Comparison of ENCODE assay signal across 18 mouse cellular contexts in genomic region chr10:21313732-21314131, GRCm38 (mm10). TPM values are rescaled to one million over a fixed set of nuclear protein-coding genes. Genes with fewer than 3 reads are reported as not detected.
DNase-seq lines count a peak whose midpoint lies in the region; ATAC-seq and TF ChIP-seq lines count a peak whose summit lies in the region.
"Had no signal": no experiment of that assay in that cellular context is flagged by ENCODE, and none has a peak within 500 bp of the region (broad histone marks: within the 10 kb centered on the region; RNA-seq: fewer than 3 reads in every experiment).

No protein-coding gene starts in this region.

- TF ChIP-seq CTCF in kidney, postnatal 0 days (IDR thresholded peaks at IDR 0.05; ENCODE audit: low read depth): no peak

- peak; percentile 62; the same call in 1 of the 2 replicates for ATAC-seq in forebrain, embryonic 16.5 days
- no peak for ATAC-seq in kidney, postnatal 0 days (replicated peaks; ENCODE audit: low FRiP score, low read depth)
- no peak for ATAC-seq in kidney, embryonic 15.5 days (replicated peaks; ENCODE audit: low FRiP score)
- peak; percentile 88 for ATAC-seq in CD4-positive, CD25-positive, alpha-beta regulatory T cell, adult 4 months
- ATAC-seq: liver, postnatal 0 days had no signal

- no peak overlapping the region for H3K27ac ChIP-seq in forebrain, embryonic 16.5 days (ENCODE audit: low read length)
- no peak overlapping the region for H3K27ac ChIP-seq in forebrain, embryonic 10.5 days
- H3K27ac ChIP-seq in kidney, postnatal 0 days: no peak overlapping the region
- no peak overlapping the region for H3K27ac ChIP-seq in kidney, embryonic 15.5 days
- H3K27ac ChIP-seq: heart, embryonic 10.5 days; limb, embryonic 15.5 days; neural tube, embryonic 12.5 days had no signal

- intact Hi-C loops in heart, postnatal 10 days (cut with DNase I): no loop called here

- no peak overlapping the region for H3K4me2 ChIP-seq in forebrain, embryonic 16.5 days (ENCODE audit: low read length)
- no peak overlapping the region for H3K4me2 ChIP-seq in kidney, postnatal 0 days (ENCODE audit: low read length)
- no peak overlapping the region for H3K4me2 ChIP-seq in kidney, embryonic 15.5 days
- H3K4me2 ChIP-seq: limb, embryonic 15.5 days; neural tube, embryonic 12.5 days had no signal

- no peak for DNase-seq in forebrain, embryonic 10.5 days (ENCODE audit: extremely low spot score, low spot score)
- DNase-seq in kidney, postnatal 0 days (ENCODE audit: low spot score): peak; percentile 25
- DNase-seq in kidney, postnatal 10 days: peak; percentile 23
- no peak for DNase-seq in urinary bladder, postnatal 36 days (ENCODE audit: low spot score in 2 of 2)
- no peak for DNase-seq in heart, postnatal 10 days
- DNase-seq: adrenal gland, postnatal 14 days; cerebellum, adult 9-10 months; embryo, embryonic 11 days; liver, postnatal 0 days; lung, postnatal 4 days; right cerebral cortex, postnatal 25 days had no signal

- no peak overlapping the region for H3K9ac ChIP-seq in forebrain, embryonic 16.5 days (replicated peaks; ENCODE audit: low read depth, low read length)
- no peak overlapping the region for H3K9ac ChIP-seq in kidney, postnatal 0 days (ENCODE audit: low read depth, low read length)
- H3K9ac ChIP-seq in kidney, embryonic 15.5 days: no peak overlapping the region
- H3K9ac ChIP-seq: limb, embryonic 15.5 days; liver, postnatal 0 days; neural tube, embryonic 12.5 days had no signal

- no peaks in the 10 kb centered on the region for H3K27me3 ChIP-seq in forebrain, embryonic 16.5 days (replicated peaks; ENCODE audit: control insufficient read depth, insufficient read depth, low read length)
- no peaks in the 10 kb centered on the region for H3K27me3 ChIP-seq in forebrain, embryonic 10.5 days (ENCODE audit: poor library complexity, severe bottlenecking)
- no peaks in the 10 kb centered on the region for H3K27me3 ChIP-seq in kidney, postnatal 0 days (ENCODE audit: insufficient read depth, low read length)
- no peaks in the 10 kb centered on the region for H3K27me3 ChIP-seq in kidney, embryonic 15.5 days
- H3K27me3 ChIP-seq: limb, embryonic 15.5 days; neural tube, embryonic 12.5 days had no signal

- WGBS in forebrain, embryonic 16.5 days: 68% methylated on average over 4 of the region's 4 CpGs
- 89% methylated on average over 4 of the region's 4 CpGs for WGBS in forebrain, embryonic 10.5 days
- 71% methylated on average over 4 of the region's 4 CpGs for WGBS in kidney, postnatal 0 days
- 68% methylated on average over 4 of the region's 4 CpGs for WGBS in kidney, embryonic 15.5 days

- H3K4me3 ChIP-seq in forebrain, embryonic 16.5 days (replicated peaks; ENCODE audit: low read length): no peak overlapping the region
- H3K4me3 ChIP-seq in forebrain, embryonic 10.5 days: no peak overlapping the region
- no peak overlapping the region for H3K4me3 ChIP-seq in kidney, postnatal 0 days (replicated peaks; ENCODE audit: low read depth, low read length)
- no peak overlapping the region for H3K4me3 ChIP-seq in kidney, embryonic 15.5 days (replicated peaks)
- H3K4me3 ChIP-seq: erythroblast, embryonic 14.5 days; heart, embryonic 10.5 days; limb, embryonic 15.5 days; neural tube, embryonic 12.5 days had no signal

- peaks cover 2% of the 10 kb centered on the region; the same call in 1 of the 2 replicates for H3K4me1 ChIP-seq in forebrain, embryonic 16.5 days (replicated peaks; ENCODE audit: control insufficient read depth, insufficient read depth, low read length)
- H3K4me1 ChIP-seq in forebrain, embryonic 10.5 days: no peaks in the 10 kb centered on the region
- H3K4me1 ChIP-seq in kidney, postnatal 0 days (replicated peaks; ENCODE audit: insufficient read depth, low read length): no peaks in the 10 kb centered on the region
- H3K4me1 ChIP-seq in kidney, embryonic 15.5 days: no peaks in the 10 kb centered on the region
- H3K4me1 ChIP-seq: heart, embryonic 10.5 days; limb, embryonic 15.5 days; neural tube, embryonic 12.5 days had no signal

- H3K9me3 ChIP-seq in forebrain, embryonic 16.5 days (ENCODE audit: control insufficient read depth, low read length): no peaks in the 10 kb centered on the region
- H3K9me3 ChIP-seq in forebrain, embryonic 10.5 days: no peaks in the 10 kb centered on the region
- no peaks in the 10 kb centered on the region for H3K9me3 ChIP-seq in kidney, postnatal 0 days (replicated peaks; ENCODE audit: low read length)
- H3K9me3 ChIP-seq in kidney, embryonic 15.5 days (replicated peaks): no peaks in the 10 kb centered on the region
- H3K9me3 ChIP-seq: heart, embryonic 10.5 days; limb, embryonic 15.5 days; neural tube, embryonic 12.5 days had no signal

- 0 out of 2 replicates have a peak, but pooled peaks cover 4% of the 10 kb centered on the region for H3K36me3 ChIP-seq in forebrain, embryonic 16.5 days (ENCODE audit: control insufficient read depth, insufficient read depth)
- peaks cover 34% of the 10 kb centered on the region for H3K36me3 ChIP-seq in forebrain, embryonic 10.5 days (replicated peaks)
- H3K36me3 ChIP-seq in kidney, postnatal 0 days (ENCODE audit: insufficient read depth, low read length): peaks cover 6% of the 10 kb centered on the region; the same call in 1 of the 2 replicates
- H3K36me3 ChIP-seq in kidney, embryonic 15.5 days: peaks cover 21% of the 10 kb centered on the region
- H3K36me3 ChIP-seq: neural tube, embryonic 12.5 days had no signal

RNA-seq across cellular contexts. Expression of gene Hbs1l, which starts 18.0 kb away (rescaled TPM):
- 123 and 127 TPM in 2 replicates for polyA plus RNA-seq in forebrain, embryonic 16.5 days (2015; fragmentation: Nextera tagmentation; extraction: Ambion mirVana)
- 127 and 138 TPM in 2 replicates for polyA plus RNA-seq in forebrain, embryonic 10.5 days (2016; fragmentation: Nextera tagmentation; extraction: Ambion mirVana)
- 62.1 and 72.0 TPM in 2 replicates for polyA plus RNA-seq in kidney, postnatal 0 days (2015; fragmentation: Nextera tagmentation; extraction: Ambion mirVana)
- 94.7 TPM in 2 replicates for polyA plus RNA-seq in kidney, embryonic 15.5 days (2015; fragmentation: Nextera tagmentation; extraction: Ambion mirVana)
- polyA plus RNA-seq in CD4-positive, CD25-positive, alpha-beta regulatory T cell, adult 4 months (2017; shearing (Covaris generic)): 100 to 1,000 TPM; 134 to 140 TPM
- total RNA-seq in heart, postnatal 10 days (2021): 10 to 100 TPM; 56.6 to 60.9 TPM

Comparison
In these comparisons a context has a peak if more than half of its experiments do, and no peak if none do; other contexts are left out.
1. ATAC-seq: peak in forebrain, embryonic 16.5 days (single experiment) and CD4-positive, CD25-positive, alpha-beta regulatory T cell, adult 4 months (single experiment); none in kidney, postnatal 0 days (single experiment) and kidney, embryonic 15.5 days (single experiment).
2. DNase-seq: peak in kidney, postnatal 0 days (single experiment) and kidney, postnatal 10 days (single experiment); none in forebrain, embryonic 10.5 days (single experiment), urinary bladder, postnatal 36 days (0 of 2) and heart, postnatal 10 days (0 of 2).